Mouse (Mus musculus): ENCODE results near the gene Hdac4. TPM values are rescaled to one million over a fixed set of nuclear protein-coding genes. Genes with fewer than 3 reads are reported as not detected.
A peak's percentile ranks its signal among the peaks of the same experiment; 100 is the strongest.

Gene Hdac4
- polyA plus RNA-seq, 1 experiment from 2014 or later, result 16.3 TPM

GRCm38 (mm10) chr1:91961231-91961630 is 234.3 kb downstream of the Hdac4 start:
- no peaks in the 10 kb centered on the region for H3K4me1 ChIP-seq (ENCODE audit: insufficient read depth, low read depth, low read length)
- DNase-seq (ENCODE audit: low spot score) (no peak), ATAC-seq (no peak)
- H3K4me2 ChIP-seq (replicated peaks; ENCODE audit: low read depth, low read length), result no peak overlapping the region
- no peaks in the 10 kb centered on the region for H3K9me3 ChIP-seq (ENCODE audit: low read length)
- no peak overlapping the region for H3K9ac ChIP-seq (replicated peaks; ENCODE audit: low read depth)
- 65% methylated on average over 8 of the region's 8 CpGs for WGBS
- H3K4me3 ChIP-seq (ENCODE audit: low read depth, low read length), result no peak overlapping the region
- H3K36me3 ChIP-seq (ENCODE audit: insufficient read depth, low read length), result peaks cover 9% of the 10 kb centered on the region; the same call in 1 of the 2 replicates
- TF ChIP-seq EP300 (IDR thresholded peaks at IDR 0.05) (no peak), CTCF (IDR thresholded peaks at IDR 0.05) (no peak)
- no peak overlapping the region for H3K27ac ChIP-seq (ENCODE audit: low read length)
- H3K27me3 ChIP-seq (replicated peaks; ENCODE audit: insufficient read depth, low read length), result no peaks in the 10 kb centered on the region

GRCm38 (mm10) chr1:91959891-91960290 is 235.6 kb downstream of the Hdac4 start:
- ATAC-seq (no peak), DNase-seq (ENCODE audit: low spot score) (no peak)
- Histone ChIP-seq H3K27me3 (replicated peaks; ENCODE audit: insufficient read depth, low read length) (no peaks in the 10 kb centered on the region), H3K4me2 (replicated peaks; ENCODE audit: low read depth, low read length) (no peak overlapping the region), H3K9ac (replicated peaks; ENCODE audit: low read depth) (no peak overlapping the region), H3K9me3 (ENCODE audit: low read length) (no peaks in the 10 kb centered on the region), H3K36me3 (ENCODE audit: insufficient read depth, low read length) (peaks cover 9% of the 10 kb centered on the region; the same call in 1 of the 2 replicates), H3K4me1 (ENCODE audit: insufficient read depth, low read depth, low read length) (no peaks in the 10 kb centered on the region), H3K27ac (ENCODE audit: low read length) (no peak overlapping the region), H3K4me3 (ENCODE audit: low read depth, low read length) (no peak overlapping the region)
- TF ChIP-seq EP300 (IDR thresholded peaks at IDR 0.05), result no peak
- TF ChIP-seq CTCF (IDR thresholded peaks at IDR 0.05), result peak; percentile 14; the same call in 1 of the 2 replicates
- 63% methylated on average over 3 of the region's 3 CpGs for WGBS

GRCm38 (mm10) chr1:91959044-91959443 is 236.5 kb downstream of the Hdac4 start:
- 85% methylated on average over 5 of the region's 5 CpGs for WGBS
- Histone ChIP-seq H3K36me3 (ENCODE audit: insufficient read depth, low read length) (peaks cover 9% of the 10 kb centered on the region; the same call in 1 of the 2 replicates), H3K4me2 (replicated peaks; ENCODE audit: low read depth, low read length) (no peak overlapping the region), H3K4me3 (ENCODE audit: low read depth, low read length) (no peak overlapping the region), H3K4me1 (ENCODE audit: insufficient read depth, low read depth, low read length) (no peaks in the 10 kb centered on the region), H3K27me3 (replicated peaks; ENCODE audit: insufficient read depth, low read length) (no peaks in the 10 kb centered on the region), H3K9ac (replicated peaks; ENCODE audit: low read depth) (no peak overlapping the region), H3K9me3 (ENCODE audit: low read length) (no peaks in the 10 kb centered on the region), H3K27ac (ENCODE audit: low read length) (no peak overlapping the region)
- ATAC-seq (no peak), DNase-seq (ENCODE audit: low spot score) (no peak)
- TF ChIP-seq CTCF (IDR thresholded peaks at IDR 0.05), result no peak
- TF ChIP-seq EP300 (IDR thresholded peaks at IDR 0.05), result no peak

- ATAC-seq (peak; percentile 70), DNase-seq (ENCODE audit: low spot score) (peak; percentile 68)
- H3K9ac ChIP-seq (replicated peaks; ENCODE audit: low read depth), result no peak overlapping the region
- no peaks in the 10 kb centered on the region for H3K27me3 ChIP-seq (replicated peaks; ENCODE audit: insufficient read depth, low read length)
- no peaks in the 10 kb centered on the region for H3K9me3 ChIP-seq (ENCODE audit: low read length)
- H3K27ac ChIP-seq (ENCODE audit: low read length), result no peak overlapping the region
- 58% methylated on average over 4 of the region's 4 CpGs for WGBS
- H3K36me3 ChIP-seq (ENCODE audit: insufficient read depth, low read length), result peaks cover 18% of the 10 kb centered on the region; the same call in 1 of the 2 replicates
- TF ChIP-seq CTCF (IDR thresholded peaks at IDR 0.05), result no peak
- TF ChIP-seq EP300 (IDR thresholded peaks at IDR 0.05), result no peak
- H3K4me2 ChIP-seq (replicated peaks; ENCODE audit: low read depth, low read length), result no peak overlapping the region
- H3K4me1 ChIP-seq (ENCODE audit: insufficient read depth, low read depth, low read length), result no peaks in the 10 kb centered on the region
- no peak overlapping the region for H3K4me3 ChIP-seq (ENCODE audit: low read depth, low read length)
Measured at GRCm38 (mm10) chr1:91956229-91956628, 239.3 kb downstream of the Hdac4 start.

GRCm38 (mm10) chr1:91954954-91955353 is 240.5 kb downstream of the Hdac4 start:
- Histone ChIP-seq H3K4me1 (ENCODE audit: insufficient read depth, low read depth, low read length) (no peaks in the 10 kb centered on the region), H3K27ac (ENCODE audit: low read length) (no peak overlapping the region), H3K27me3 (replicated peaks; ENCODE audit: insufficient read depth, low read length) (no peaks in the 10 kb centered on the region), H3K4me2 (replicated peaks; ENCODE audit: low read depth, low read length) (no peak overlapping the region), H3K9ac (replicated peaks; ENCODE audit: low read depth) (no peak overlapping the region), H3K4me3 (ENCODE audit: low read depth, low read length) (no peak overlapping the region), H3K9me3 (ENCODE audit: low read length) (no peaks in the 10 kb centered on the region), H3K36me3 (ENCODE audit: insufficient read depth, low read length) (peaks cover 9% of the 10 kb centered on the region; the same call in 1 of the 2 replicates)
- no peak for ATAC-seq
- no peak for DNase-seq (ENCODE audit: low spot score)
- TF ChIP-seq EP300 (IDR thresholded peaks at IDR 0.05) (no peak), CTCF (IDR thresholded peaks at IDR 0.05) (no peak)
- WGBS, result 71% methylated on average over 5 of the region's 5 CpGs

GRCm38 (mm10) chr1:91952912-91953311 is 242.6 kb downstream of the Hdac4 start:
- no peaks in the 10 kb centered on the region for H3K4me1 ChIP-seq (ENCODE audit: insufficient read depth, low read depth, low read length)
- DNase-seq (ENCODE audit: low spot score) (no peak), ATAC-seq (no peak)
- no peak overlapping the region for H3K9ac ChIP-seq (replicated peaks; ENCODE audit: low read depth)
- peaks cover 9% of the 10 kb centered on the region; the same call in 1 of the 2 replicates for H3K36me3 ChIP-seq (ENCODE audit: insufficient read depth, low read length)
- H3K27ac ChIP-seq (ENCODE audit: low read length), result no peak overlapping the region
- no peaks in the 10 kb centered on the region for H3K9me3 ChIP-seq (ENCODE audit: low read length)
- no peaks in the 10 kb centered on the region for H3K27me3 ChIP-seq (replicated peaks; ENCODE audit: insufficient read depth, low read length)
- 86% methylated on average over 6 of the region's 6 CpGs for WGBS
- H3K4me3 ChIP-seq (ENCODE audit: low read depth, low read length), result no peak overlapping the region
- H3K4me2 ChIP-seq (replicated peaks; ENCODE audit: low read depth, low read length), result no peak overlapping the region
- TF ChIP-seq EP300 (IDR thresholded peaks at IDR 0.05) (no peak), CTCF (IDR thresholded peaks at IDR 0.05) (no peak)

- H3K4me2 ChIP-seq (replicated peaks; ENCODE audit: low read depth, low read length), result no peak overlapping the region
- no peaks in the 10 kb centered on the region for H3K9me3 ChIP-seq (ENCODE audit: low read length)
- no peak overlapping the region for H3K9ac ChIP-seq (replicated peaks; ENCODE audit: low read depth)
- no peak for TF ChIP-seq EP300 (IDR thresholded peaks at IDR 0.05)
- WGBS, result 93% methylated on average over 7 of the region's 7 CpGs
- H3K27me3 ChIP-seq (replicated peaks; ENCODE audit: insufficient read depth, low read length), result no peaks in the 10 kb centered on the region
- DNase-seq (ENCODE audit: low spot score) (no peak), ATAC-seq (no peak)
- H3K36me3 ChIP-seq (ENCODE audit: insufficient read depth, low read length), result peaks cover 3% of the 10 kb centered on the region; the same call in 1 of the 2 replicates
- H3K27ac ChIP-seq (ENCODE audit: low read length), result no peak overlapping the region
- H3K4me1 ChIP-seq (ENCODE audit: insufficient read depth, low read depth, low read length), result no peaks in the 10 kb centered on the region
- H3K4me3 ChIP-seq (ENCODE audit: low read depth, low read length), result no peak overlapping the region
Measured at GRCm38 (mm10) chr1:91947441-91947840, 248.1 kb downstream of the Hdac4 start.
